Mouse (Mus musculus): Measurements from ENCODE around the gene Myh7b.

The Myh7b gene

DNA sequence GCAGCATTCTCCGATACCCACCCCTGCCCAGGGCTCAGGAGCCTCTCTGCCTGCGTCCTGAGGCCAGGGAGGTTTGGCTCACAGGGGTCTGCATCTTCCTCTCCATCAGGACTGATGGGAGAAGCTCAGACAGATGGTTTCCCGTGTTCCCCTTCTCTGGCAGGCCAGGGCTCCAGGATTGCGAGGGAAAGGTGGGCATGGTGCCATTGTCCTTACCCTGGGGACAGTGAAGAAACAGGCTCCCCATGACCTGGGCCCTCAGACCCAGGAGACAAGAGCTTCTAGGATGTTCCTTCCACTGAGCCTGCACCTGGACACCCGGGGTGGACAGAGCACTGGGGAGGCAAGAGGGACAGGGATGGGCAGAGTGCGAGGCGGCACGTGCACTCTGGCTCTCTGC is 23.6 kb downstream of the Myh7b start:
- no peak for DNase-seq (ENCODE audit: low spot score)

DNA sequence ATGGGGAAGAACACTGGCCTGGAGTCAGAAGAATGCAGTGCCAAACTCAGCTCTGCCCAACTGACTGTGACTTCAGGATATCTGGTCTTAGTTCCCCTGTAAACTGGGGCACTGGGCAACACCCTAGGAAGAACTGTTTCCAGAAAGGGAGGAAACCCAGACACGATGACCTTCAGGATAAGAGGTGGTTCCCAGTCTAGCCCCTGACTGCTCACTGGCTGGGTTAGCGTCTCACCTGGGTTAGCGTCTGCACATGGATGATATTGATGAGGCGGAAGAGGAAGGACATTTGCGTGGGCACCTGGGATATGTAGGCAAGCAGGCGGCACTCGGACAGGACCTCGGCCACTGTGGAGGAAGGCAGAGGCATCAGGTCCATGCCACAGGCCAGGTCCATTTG is 24.9 kb downstream of the Myh7b start:
- no peak for DNase-seq (ENCODE audit: low spot score)

DNA sequence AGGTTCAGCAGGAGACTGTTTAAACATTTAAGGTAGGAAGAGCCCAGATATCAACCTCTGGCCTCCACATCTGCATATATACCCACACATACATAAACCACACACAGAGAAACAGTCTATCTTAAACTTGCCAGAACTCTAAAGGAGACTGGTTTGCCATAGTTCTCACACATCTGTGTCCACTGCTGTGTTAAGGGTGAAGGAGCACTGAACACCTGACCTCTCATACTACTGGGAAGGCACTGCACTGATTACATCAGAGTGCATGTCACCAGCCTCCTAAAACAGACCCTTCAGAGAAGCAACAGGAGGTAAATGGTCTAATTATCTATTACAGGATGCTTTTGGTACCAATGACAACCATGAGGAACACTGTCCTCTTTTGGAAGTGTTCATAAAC is 25.9 kb downstream of the Myh7b start:
- no peak for DNase-seq (ENCODE audit: low spot score)

DNA sequence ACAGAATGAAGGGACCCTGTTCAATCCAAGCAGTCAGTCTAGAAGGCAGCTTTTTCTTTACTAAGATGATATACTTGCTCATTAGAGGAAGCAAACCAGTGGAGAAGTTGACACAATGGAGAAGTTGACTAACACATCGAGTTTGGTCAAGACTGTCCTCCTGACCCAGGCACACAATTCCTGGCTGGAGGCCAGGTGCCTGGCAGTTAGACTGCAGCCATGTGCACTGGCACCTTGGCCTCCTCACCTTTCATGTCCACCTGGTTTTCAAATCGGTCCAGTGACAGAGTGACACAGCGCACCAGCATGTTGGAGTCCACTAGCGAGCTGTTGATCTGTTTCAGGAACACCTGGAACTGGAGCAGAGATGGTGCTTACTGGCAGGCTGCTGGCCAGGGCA is 26.4 kb downstream of the Myh7b start:
- no peak for DNase-seq (ENCODE audit: low spot score)

DNA sequence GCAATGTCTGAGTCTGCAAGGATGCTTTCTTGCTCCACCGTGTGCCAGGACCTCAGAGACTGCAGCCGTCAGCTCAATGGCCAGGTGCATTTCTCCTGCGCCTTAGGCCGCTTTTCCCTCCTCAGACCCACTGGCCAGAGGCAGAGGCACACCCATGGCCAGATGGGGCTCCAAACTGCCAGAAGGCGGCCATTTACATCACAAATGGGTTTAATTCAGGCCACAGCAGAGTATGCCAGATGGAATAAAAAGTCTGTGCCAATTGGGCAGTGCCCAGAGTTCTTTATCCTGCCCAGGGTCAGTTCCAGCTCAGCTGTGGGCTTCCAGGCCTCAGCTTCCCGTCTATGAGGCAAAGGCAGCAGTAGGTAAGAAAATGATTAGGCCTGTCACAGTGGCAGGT is 29.6 kb downstream of the Myh7b start:
- no peak for DNase-seq (ENCODE audit: low spot score)

DNA sequence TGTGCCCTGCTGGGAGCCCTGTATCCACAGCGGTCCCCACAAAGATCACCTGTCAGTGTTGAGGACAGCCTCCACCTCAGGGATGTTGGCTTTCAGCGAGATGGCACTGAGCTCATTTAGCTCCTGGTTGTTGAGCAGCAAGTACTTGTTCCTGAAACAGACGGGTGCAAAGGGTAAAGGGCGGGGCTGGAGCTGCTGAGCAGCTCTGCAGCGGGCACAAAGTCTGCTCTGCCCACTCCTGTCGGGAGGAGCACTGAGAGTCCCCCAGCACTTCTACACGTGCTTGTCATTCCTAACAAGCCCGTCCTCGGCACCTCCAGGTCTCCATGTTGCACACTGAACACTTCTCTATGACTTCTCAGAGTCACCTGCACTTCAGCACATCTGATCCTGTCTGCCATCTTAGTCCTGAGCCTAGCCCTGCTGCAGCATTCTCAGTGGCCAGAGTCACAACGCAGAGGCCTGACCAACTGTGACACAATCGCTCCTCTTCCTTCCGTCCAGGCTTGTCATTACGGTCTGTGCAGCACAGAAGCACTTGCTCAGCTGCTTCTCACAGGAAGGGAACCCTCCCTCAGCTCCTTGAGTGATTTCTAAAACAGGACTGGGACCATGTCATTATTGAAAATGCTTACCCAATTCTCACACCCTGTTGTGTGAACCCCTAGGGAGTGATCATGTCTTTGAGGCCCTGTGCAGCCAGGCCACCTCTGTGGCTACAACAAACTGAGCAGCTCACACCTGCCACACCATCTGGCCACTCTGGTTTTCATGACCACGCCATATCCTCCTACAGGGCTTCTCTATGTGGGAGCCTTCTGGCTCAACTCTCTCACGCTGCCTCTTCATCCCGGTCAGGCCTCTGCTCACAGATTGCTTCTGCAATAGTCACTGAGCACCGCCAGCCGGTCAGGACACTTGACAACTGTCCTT is 30.8 kb downstream of the Myh7b start:
- DNase-seq (ENCODE audit: low spot score) = no peak

DNA sequence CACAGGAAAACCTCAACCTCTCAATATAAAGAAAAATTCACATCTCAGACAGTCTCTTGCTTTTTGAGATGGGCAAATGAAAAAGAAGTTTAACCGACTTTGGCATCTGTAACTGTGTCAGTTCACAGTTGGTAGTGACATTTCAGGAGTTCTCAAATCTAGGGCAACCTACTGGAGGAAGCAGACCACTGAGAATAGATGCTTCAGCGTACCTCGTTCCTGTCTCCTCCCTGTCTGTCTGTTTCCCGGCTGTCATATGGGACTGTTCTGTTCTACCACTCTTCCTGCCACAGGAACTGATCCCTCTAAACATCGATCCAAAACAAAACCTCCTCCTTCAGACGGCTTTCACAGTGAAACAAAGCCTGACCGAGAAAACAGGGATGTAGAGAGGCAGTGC is 34.7 kb downstream of the Myh7b start:
- DNase-seq (ENCODE audit: low spot score) = no peak

DNA sequence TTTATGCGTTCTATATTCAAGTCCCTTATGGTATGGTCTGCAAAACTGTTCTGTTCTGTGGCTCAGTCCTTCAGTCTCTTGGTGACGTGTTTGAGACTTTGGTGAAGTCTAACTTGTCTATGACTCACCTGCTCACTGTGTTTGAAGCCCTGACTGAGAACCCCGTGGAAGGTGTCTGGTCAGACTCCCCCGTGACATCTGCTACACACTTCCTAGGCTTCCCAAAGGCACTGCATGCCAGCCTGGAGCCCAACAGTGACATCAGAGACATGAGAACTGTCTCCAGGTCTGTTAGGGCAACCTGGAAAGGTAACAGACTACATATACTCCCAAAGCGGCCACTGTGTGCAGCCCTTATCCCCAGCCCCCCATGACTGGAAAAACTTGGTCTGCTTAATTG is 41.6 kb downstream of the Myh7b start:
- no peak for DNase-seq (ENCODE audit: low spot score)

DNA sequence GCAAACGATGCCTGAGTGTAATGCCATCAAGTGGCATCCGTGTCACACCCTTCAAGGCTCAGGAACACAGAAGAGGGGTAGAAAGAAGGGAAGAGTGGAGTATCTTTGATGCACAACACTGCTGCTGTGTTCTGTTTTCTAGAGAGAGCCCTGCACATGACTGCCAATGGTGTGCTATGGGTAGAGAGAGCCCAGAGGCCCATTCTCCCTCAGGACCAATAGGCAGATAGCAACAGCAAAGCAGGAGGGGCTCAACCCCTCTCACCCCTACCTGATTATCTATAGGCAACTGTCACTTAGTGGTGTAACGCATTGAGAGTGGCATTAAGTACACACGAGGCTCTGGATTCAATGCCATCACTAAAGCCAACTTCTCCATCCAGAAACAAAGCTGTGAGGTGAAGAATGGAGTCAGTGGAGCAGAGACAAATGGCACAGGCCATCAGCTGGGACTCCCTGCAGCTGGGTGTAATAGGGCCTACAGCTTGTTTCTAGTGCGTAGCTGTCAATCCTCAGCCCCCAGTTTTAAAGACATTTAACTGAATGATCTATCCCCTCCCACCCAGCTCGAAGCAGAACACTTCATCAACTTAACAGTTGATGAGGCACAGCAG is 44.9 kb downstream of the Myh7b start:
- DNase-seq (ENCODE audit: low spot score) = no peak

DNA sequence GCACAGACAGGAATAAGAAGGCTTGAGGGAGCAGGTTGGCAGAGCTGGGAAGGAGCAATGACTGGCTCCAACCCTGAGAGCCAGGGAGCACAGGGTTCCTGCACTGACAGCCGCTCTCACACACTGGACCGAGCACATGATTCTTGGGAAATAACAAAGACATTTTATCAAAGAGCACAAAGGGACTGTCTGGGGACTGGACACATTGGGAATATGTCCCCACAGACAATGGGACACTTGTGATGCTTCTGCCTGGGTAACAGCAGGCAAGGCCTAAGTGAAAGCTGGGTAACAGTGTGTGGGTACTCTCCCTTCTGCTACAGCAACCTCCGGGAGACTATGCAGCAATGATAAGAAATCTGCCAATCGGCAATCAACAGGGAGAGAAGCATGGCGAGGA is 51.4 kb downstream of the Myh7b start:
- no peak for DNase-seq (ENCODE audit: low spot score)

DNA sequence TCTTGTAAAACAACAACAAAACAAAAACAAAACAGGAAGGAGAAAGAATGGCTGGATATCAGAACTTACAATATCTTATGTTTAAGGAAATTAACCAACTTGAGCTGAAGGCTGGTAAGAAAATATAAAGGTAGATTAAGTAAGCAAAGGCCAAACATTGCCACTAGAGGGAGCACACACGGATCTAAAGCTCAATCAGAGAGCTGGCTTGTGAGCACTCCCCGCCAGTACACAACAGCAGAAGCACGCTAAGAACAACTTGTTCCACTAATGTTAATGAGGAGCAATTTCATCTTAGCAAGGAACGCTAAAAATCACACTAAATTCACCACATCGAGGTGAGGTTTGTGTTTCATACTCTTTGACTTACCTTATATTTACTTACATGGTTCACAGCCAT is 52.1 kb downstream of the Myh7b start:
- DNase-seq (ENCODE audit: low spot score) = no peak

DNA sequence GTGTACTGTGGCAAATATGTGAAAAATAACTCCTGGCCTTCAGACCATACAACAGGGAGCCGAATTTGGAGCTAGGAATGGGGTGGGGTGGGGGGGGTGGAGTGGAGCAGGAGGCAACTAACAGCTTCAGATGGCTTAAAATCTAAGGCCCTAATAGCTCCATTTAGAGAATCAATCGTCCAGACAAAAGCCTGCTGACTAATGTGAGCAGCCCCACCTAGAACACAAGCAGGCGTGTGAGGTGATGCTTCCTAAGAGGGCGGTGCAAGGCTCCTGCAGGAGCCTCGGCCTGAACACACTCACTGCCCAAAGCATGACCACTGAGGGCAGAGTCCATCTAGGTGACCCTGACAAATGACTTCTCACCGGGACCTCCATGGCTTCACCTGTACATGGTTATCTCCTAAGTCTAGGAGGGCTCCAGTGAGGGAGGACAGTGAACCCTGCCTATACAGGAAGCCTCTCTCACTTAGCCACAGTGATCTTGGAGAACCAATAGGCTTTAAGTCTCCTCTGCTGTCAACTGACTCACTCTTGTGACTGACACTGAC is 53.0 kb downstream of the Myh7b start:
- DNase-seq (ENCODE audit: low spot score) = no peak

DNA sequence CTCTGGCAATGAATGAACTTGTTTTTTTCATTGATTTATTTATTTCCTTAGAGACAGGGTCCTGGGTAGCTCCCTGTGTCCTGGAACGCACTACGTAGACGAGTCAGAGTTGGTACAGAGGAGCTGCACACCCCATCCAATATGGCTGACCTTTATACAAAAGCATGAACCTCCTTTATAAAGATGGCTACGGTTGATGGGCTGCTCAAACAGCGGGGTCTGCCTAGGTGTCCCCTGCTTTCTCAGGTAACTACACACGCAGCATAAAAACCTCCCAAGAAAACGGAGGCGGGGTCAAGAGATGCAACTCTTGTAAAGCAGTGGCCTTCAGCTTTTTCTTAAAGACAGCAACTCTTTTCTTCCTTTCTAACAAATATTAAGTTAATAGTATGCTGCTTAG is 56.9 kb downstream of the Myh7b start:
- DNase-seq (ENCODE audit: low spot score) = no peak

DNA sequence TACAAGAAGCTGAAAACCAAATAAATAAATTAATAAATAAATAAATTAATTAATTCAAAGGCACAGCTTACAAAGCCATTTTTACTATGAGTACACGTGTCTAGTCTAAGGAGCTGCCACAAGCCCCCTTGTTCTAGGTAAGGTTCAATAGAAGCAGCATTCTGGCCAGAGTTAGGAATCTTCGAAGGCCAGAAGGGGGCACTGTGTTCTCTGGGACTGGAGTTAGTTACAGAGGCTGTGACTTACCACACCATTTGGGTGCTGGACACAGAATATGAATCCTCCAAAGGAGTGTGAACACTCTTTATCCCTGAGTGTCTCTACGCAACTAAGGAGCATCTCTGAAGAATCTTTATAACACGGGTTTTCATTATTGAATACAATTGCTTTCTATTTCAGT is 57.4 kb downstream of the Myh7b start:
- DNase-seq (ENCODE audit: low spot score) = no peak

DNA sequence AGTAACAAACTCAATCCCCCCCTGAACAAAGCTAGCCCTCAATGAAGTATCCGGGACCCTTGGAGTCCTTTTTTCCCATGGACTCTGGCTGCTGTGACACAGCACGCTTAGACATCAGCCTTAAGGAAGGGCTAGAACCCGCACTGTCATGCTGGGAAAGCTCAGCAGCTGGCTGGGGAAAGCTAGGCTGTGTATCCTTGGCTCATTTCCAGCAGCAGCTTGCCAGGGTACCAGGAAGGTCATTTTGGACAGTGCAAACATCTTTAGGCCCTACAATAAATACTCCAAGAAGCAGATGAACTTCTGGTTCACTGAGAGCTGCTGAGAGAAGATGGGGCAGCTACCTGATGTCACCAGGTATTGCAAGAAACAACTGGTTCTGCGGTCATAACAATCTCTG is 60.2 kb downstream of the Myh7b start:
- peak; percentile 34 for DNase-seq (ENCODE audit: low spot score)

DNA sequence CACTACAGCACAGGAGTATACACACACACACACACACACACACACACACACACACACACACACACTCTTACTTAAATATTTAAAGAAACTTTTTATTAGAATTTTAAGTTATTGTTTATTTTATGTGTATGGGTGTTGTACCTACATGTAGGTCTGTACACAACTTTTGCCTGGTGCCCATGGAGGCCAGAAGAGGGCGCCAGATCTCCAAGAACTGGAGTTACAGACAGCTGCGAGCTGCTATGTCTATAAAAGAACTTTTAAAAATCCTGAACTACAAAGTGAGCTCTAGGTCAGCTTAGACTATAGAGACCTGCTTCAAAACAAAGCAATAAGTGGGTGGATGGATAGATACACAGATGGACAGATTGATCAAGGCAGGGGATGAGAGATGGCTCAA is 62.5 kb downstream of the Myh7b start:
- peak; percentile 27 for DNase-seq (ENCODE audit: low spot score)

DNA sequence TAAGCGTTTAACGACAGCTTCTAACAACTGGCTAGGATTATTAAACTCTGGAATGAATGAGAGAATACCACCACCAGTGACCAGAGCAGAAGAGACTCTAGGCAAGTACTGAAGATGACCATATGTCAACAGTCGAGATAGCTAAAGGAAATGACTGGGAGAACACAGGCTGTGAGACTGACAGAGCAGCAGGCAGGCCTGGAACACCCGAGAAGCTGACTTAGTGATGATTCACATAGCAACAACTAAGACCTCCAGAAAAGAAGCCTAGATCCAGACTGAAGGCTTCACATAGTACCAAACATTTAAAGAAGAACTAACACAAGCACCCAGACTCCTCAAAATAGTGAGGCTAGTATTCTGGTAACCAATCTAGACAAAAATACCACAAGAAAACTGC is 64.1 kb downstream of the Myh7b start:
- DNase-seq (ENCODE audit: low spot score) = no peak

DNA sequence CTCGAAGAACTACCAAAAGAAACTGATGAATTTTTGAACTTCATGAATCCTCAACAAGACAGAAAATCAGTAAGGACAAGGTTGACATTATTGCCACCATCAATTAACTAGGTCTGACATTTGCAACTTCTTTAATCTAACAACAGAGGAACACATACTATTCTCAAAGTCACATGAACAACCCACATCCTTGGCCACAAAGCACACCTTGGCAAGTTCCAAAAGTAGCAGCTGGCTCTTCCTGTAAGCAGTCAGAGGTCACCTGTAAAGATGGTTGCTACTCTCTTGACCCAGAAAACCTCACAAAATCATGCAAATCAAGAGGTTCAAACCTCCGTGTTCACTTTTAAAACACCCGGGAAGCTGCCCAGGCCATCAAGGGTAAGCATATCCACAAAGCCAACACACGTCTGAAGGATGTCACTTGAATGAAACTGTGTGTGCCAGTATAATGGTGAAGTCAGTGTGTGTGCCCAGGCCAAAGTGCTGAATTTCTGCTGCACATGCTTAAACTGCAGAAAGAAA is 68.6 kb downstream of the Myh7b start:
- DNase-seq (ENCODE audit: low spot score) = no peak

DNA sequence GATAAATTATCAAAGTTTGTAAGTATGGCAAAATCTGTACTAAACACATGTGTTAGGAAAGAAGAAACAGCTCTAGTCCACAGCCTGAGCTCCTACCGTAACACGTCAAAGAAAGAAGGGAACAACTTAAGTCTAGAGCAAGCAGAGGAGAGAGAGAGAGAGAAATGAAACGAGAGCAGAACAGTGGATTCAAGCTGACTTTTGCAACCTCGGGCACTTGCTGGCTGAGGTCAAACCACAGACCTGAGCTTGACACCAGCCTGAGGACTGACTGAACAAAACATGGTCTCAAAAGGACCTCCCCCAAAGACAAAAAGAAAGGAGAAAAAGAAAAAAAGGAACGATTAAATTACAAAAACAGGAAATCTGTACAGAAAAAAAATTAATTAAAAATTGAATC is 69.6 kb downstream of the Myh7b start:
- no peak for DNase-seq (ENCODE audit: low spot score)

DNA sequence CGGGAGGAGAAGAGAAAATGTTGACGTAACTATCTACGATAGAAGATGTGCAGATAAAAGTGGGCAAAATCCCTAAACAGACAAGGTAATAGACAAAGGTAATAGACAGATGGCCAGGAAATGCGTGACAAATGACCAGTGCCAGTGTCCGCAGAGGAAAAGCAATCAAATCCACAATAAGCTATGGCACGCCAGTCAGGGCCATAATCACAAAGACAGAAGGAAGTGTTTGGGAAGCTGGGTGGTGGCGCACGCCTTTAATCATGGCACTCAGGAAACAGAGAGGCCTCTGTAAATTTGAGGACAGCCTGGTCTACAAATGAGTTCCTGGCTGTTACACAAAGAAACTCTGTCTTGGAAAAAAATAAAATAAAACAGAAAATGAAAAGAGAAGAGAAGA is 70.2 kb downstream of the Myh7b start:
- no peak for DNase-seq (ENCODE audit: low spot score)

DNA sequence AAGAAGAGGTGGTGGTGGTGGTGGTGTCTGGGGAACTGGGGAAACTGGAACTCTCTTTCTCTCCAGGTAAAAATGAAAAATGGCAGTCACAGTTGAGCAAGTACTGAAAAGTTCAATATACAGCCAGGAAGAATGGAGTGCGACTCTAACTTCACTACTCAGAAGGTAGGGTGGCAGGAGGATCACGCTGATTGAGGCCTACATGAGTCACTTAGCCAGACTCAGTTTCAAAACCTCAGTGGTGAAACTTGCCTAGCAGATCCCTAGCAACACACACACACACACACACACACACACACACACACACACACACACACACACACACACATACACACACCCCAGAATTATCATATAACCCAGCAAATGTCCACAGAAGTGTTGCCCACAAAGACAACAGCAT is 70.9 kb downstream of the Myh7b start:
- DNase-seq (ENCODE audit: low spot score) = no peak

DNA sequence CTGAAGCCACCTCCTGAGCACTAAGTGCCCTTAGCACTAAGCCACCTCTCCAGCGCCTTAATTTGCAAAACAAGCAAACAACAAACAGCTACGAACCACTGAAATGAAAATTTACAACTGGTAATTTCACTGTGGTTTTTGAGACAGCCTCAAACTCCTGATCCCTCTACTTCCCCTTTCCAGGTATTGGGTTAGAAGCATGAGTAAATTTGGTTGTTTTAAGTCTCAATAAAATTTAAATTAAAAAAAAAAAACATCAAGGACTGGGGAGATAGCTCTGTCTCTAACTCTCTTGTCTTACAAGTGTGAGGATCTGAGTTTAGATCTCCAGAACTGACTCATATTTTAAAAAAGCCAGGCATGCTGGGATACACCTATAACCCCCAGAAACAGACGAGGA is 72.1 kb downstream of the Myh7b start:
- DNase-seq (ENCODE audit: low spot score) = no peak

DNA sequence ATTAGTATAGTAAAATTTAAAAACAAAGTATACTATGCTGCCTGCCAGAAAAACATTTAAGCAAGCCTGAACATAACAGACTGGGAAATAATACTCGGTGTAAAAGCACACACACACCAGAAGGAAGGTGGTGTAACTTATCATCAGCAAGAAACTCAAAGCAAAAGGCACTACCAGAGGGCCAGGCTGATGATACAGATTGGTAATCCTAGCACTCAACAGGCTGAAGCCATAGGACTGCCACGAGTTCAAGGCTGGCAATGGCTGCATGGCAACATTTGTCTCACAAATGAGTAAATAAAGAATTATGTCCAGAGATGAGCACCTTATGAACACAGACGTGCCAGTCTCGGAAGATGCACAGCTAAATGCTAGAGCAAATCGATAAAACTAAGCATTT is 72.8 kb downstream of the Myh7b start:
- no peak for DNase-seq (ENCODE audit: low spot score)
